Mouse (Mus musculus) myocyte (in vitro differentiated cells): Measurements from ENCODE around the gene Krtap9-3.

Experiments
- MAX ChIP-seq: IDR thresholded peaks from one replicate; pipeline ENCODE4 v1.6.1; 2011; ENCODE audit warnings: low read depth, mild to moderate bottlenecking, control low read depth
- MYOG ChIP-seq, 3 experiments: IDR thresholded peaks; one replicate each; pipeline ENCODE4 v1.6.1; 2011; ENCODE audit warnings: control low read depth in 2 of 3, low read depth in 2 of 3, mild to moderate bottlenecking in 2 of 3; ENCODE audit not compliant: insufficient read length in 2 of 3, control insufficient read depth in 1 of 3, insufficient read depth in 1 of 3
- POLR2A ChIP-seq: IDR thresholded peaks from one replicate; pipeline ENCODE4 v1.6.1; 2011; ENCODE audit warnings: low read depth, mild to moderate bottlenecking, control low read depth, moderate library complexity; ENCODE audit not compliant: insufficient read length
- USF1 ChIP-seq: IDR thresholded peaks from one replicate; pipeline ENCODE4 v1.6.1; 2011; ENCODE audit warnings: low read depth, mild to moderate bottlenecking, control low read depth, moderate library complexity

DNA sequence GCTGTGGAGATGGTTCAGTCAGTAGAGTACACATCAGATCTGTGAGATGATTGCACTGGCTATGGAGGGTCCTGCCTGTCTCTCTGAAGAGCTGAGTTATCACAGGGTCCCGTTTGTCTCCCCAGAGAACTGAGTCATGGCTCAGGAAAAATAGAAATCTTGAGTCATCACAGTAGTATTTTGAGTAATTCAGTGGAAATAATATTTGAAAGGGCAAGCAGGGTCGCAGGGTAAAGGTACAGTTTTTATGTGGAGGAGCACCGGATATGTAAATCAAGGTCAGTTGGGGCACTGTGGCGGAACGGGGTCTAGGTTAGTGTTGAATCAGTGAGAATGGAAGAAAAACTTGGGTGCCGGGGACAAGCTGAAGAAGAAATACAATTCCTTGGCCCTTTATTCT is 35.3 kb downstream of the Krtap9-3 start:
- TF ChIP-seq POLR2A = no peak
- no peak for TF ChIP-seq MYOG (IDR thresholded peaks at IDR 0.05; ENCODE audit: control insufficient read depth in 1 of 3, insufficient read depth in 1 of 3, insufficient read length in 2 of 3, low read depth in 2 of 3)
- no peak for TF ChIP-seq USF1
- no peak for TF ChIP-seq MAX
